Comparison of ENCODE assay signal across 8 mouse cellular contexts in the genomic region with DNA sequence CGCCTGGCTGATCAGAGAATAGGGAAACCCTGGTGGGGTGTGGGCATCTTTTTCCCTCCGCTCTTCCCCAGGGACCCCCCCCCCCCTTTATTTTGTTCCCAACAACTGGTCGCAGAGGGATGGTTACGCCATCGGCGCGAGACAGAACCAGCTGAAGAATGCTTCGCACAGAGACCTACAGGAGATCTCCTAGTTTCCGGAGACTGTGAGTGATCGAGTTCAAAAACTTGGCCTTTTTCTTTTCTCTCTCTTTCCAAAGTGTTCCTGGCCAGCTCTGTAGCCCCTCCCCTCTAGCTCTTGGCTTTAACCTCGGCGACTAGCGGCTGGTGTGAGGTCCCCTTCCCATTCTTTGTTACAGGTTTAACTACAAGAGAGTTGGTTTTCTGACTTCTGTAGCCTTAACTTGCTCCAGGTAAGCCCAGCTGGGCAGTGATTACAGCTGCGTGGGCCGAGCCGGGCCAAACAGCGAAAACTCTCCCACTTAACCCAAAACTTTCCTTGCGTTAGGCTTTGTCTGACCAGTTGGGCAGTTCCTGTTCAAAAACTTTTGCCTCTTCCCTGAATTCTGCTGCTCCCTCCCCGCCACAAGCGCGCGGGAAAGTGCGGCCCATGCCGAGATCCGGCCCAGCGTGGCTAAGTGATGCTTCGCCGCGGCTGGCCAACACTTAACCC. TPM values are rescaled to one million over a fixed set of nuclear protein-coding genes. Genes with fewer than 3 reads are reported as not detected.
DNase-seq lines count a peak whose midpoint lies in the region; ATAC-seq lines count a peak whose summit lies in the region.

No protein-coding gene starts in this region.

- peak overlapping the region; percentile 66 for H3K9ac ChIP-seq in intestine, embryonic 16.5 days (ENCODE audit: low read depth, low read length)
- no peak overlapping the region for H3K9ac ChIP-seq in liver, embryonic 16.5 days (ENCODE audit: low read depth, low read length)

- peak; percentile 71 for DNase-seq in adrenal gland, adult 2 months
- no peak for DNase-seq in adrenal gland, postnatal 4 days (ENCODE audit: low spot score in 2 of 2)
- DNase-seq in heart, adult 11 months, result peak; percentile 96
- peak; percentile 54 for DNase-seq in ovary, adult 18-20 months (ENCODE audit: low spot score)
- DNase-seq in MN1 (ENCODE audit: low spot score), result no peak
- no peak for DNase-seq in right cerebral cortex, postnatal 36 days (ENCODE audit: low spot score in 2 of 2)

- H3K4me1 ChIP-seq in intestine, embryonic 16.5 days (ENCODE audit: control insufficient read depth, insufficient read depth, low read length), result peaks cover 6% of the 10 kb centered on the region; the same call in 1 of the 2 replicates
- no peaks in the 10 kb centered on the region for H3K4me1 ChIP-seq in liver, embryonic 16.5 days (ENCODE audit: control insufficient read depth, low read depth, low read length)

- 3% methylated on average over 28 of the region's 29 CpGs for WGBS in intestine, embryonic 16.5 days
- WGBS in liver, embryonic 16.5 days (ENCODE audit: insufficient replicate concordance), result 2% methylated on average over 29 of the region's 29 CpGs

- H3K4me3 ChIP-seq in intestine, embryonic 16.5 days (ENCODE audit: low read length), result peak overlapping the region; percentile 42
- peak overlapping the region; percentile 38 for H3K4me3 ChIP-seq in liver, embryonic 16.5 days (ENCODE audit: low read depth, low read length)

- peak overlapping the region; percentile 89 for H3K27ac ChIP-seq in intestine, embryonic 16.5 days (ENCODE audit: low read length)
- no peak overlapping the region for H3K27ac ChIP-seq in liver, embryonic 16.5 days (ENCODE audit: low read length)

- H3K4me2 ChIP-seq in intestine, embryonic 16.5 days (ENCODE audit: low read depth, low read length), result peak overlapping the region; percentile 80
- H3K4me2 ChIP-seq in liver, embryonic 16.5 days (ENCODE audit: low read depth, low read length), result peak overlapping the region; percentile 47

- H3K27me3 ChIP-seq in intestine, embryonic 16.5 days (replicated peaks; ENCODE audit: control insufficient read depth, insufficient read depth, low read length), result no peaks in the 10 kb centered on the region
- H3K27me3 ChIP-seq in liver, embryonic 16.5 days (ENCODE audit: control insufficient read depth, insufficient read depth, low read depth, low read length), result no peaks in the 10 kb centered on the region

- peak; percentile 76 for ATAC-seq in intestine, embryonic 16.5 days
- ATAC-seq in liver, embryonic 16.5 days (ENCODE audit: low read depth), result no peak

- no peaks in the 10 kb centered on the region for H3K36me3 ChIP-seq in intestine, embryonic 16.5 days (ENCODE audit: control insufficient read depth, insufficient read depth, low read length)
- no peaks in the 10 kb centered on the region for H3K36me3 ChIP-seq in liver, embryonic 16.5 days (ENCODE audit: control insufficient read depth, insufficient read depth)

- no peaks in the 10 kb centered on the region for H3K9me3 ChIP-seq in intestine, embryonic 16.5 days (ENCODE audit: control insufficient read depth, low read length)
- no peaks in the 10 kb centered on the region for H3K9me3 ChIP-seq in liver, embryonic 16.5 days (replicated peaks; ENCODE audit: control insufficient read depth, low read length)

RNA-seq across cellular contexts. Expression of gene Tmem176b, which starts 10.7 kb away (rescaled TPM):
- 100 to 1,000 TPM; 608 to 699 TPM for total RNA-seq in adrenal gland, adult 2 months (2021)
- 591 and 724 TPM in 2 replicates for polyA plus RNA-seq in adrenal gland, adult 2 months (2012; rRNA removed)
- total RNA-seq in adrenal gland, postnatal 4 days (2021), result 100 to 1,000 TPM; 443 to 458 TPM
- 403 and 414 TPM in 2 replicates for polyA plus RNA-seq in intestine, embryonic 16.5 days (2015; fragmentation: Nextera tagmentation; extraction: Ambion mirVana)
- polyA plus RNA-seq in liver, embryonic 16.5 days (2015; fragmentation: Nextera tagmentation; extraction: Ambion mirVana), result 207 and 215 TPM in 2 replicates

RNA-seq across cellular contexts. Expression of gene Tmem176a, which starts 11.2 kb away (rescaled TPM):
- 100 to 1,000 TPM; 303 to 381 TPM for total RNA-seq in adrenal gland, adult 2 months (2021)
- 314 and 406 TPM in 2 replicates for polyA plus RNA-seq in adrenal gland, adult 2 months (2012; rRNA removed)
- total RNA-seq in adrenal gland, postnatal 4 days (2021), result 100 to 1,000 TPM; 194 to 220 TPM
- polyA plus RNA-seq in intestine, embryonic 16.5 days (2015; fragmentation: Nextera tagmentation; extraction: Ambion mirVana), result 183 TPM in 2 replicates
- 138 and 147 TPM in 2 replicates for polyA plus RNA-seq in liver, embryonic 16.5 days (2015; fragmentation: Nextera tagmentation; extraction: Ambion mirVana)

RNA-seq across cellular contexts. Expression of gene Aoc1, which starts 20.7 kb away (rescaled TPM):
- not detected for total RNA-seq in adrenal gland, adult 2 months (2021)
- not detected in 2 replicates for polyA plus RNA-seq in adrenal gland, adult 2 months (2012; rRNA removed)
- under 1 TPM; 0.14 to 0.76 TPM for total RNA-seq in adrenal gland, postnatal 4 days (2021)
- 51.9 and 71.5 TPM in 2 replicates for polyA plus RNA-seq in intestine, embryonic 16.5 days (2015; fragmentation: Nextera tagmentation; extraction: Ambion mirVana)
- 0.20 TPM in 1 of 2 replicates, not detected in the other for polyA plus RNA-seq in liver, embryonic 16.5 days (2015; fragmentation: Nextera tagmentation; extraction: Ambion mirVana)

Comparison
In these comparisons a context has a peak if more than half of its experiments do, and no peak if none do; other contexts are left out.
1. DNase-seq: peak in adrenal gland, adult 2 months (single experiment), heart, adult 11 months (single experiment) and ovary, adult 18-20 months (single experiment); none in adrenal gland, postnatal 4 days (0 of 2), MN1 (single experiment) and right cerebral cortex, postnatal 36 days (0 of 2).
2. RNA of gene Aoc1, which starts 20.7 kb away (polyA plus RNA-seq): 51.9 to 71.5 TPM in intestine, embryonic 16.5 days; 0.20 TPM in liver, embryonic 16.5 days and not detected in adrenal gland, adult 2 months; every median in the first group is over 10 times any median in the second.